Mouse (Mus musculus): ENCODE data around the gene Itgb5. TPM values are rescaled to one million over a fixed set of nuclear protein-coding genes. Genes with fewer than 3 reads are reported as not detected.

The Itgb5 gene
- total and polyA plus RNA-seq, 3 experiments = 0.85 to 20.1 (median 1.8) TPM

GRCm38 (mm10) chr16:33782729-33783091 lies 46.8 kb upstream of the Itgb5 start:
- in situ Hi-C loops (cut with MboI; ENCODE audit: low pct_ligation_motif_present, low pct_unique_long_range_greater_than_20kb, low sequenced_read_pairs) (no loop called here), dilution Hi-C loops (cut with MboI; ENCODE audit: extremely low pct_ligation_motif_present, extremely low pct_unique_long_range_greater_than_20kb, low sequenced_read_pairs) (no loop called here)
- TF ChIP-seq USF2 (conservative IDR thresholded peaks at IDR 0.05; ENCODE audit: low read depth, low read length) (no peak), JUN (IDR thresholded peaks at IDR 0.05; ENCODE audit: insufficient read depth, low read depth, low read length) (no peak), SMC3 (IDR thresholded peaks at IDR 0.05; ENCODE audit: low read depth, low read length) (no peak), MYC (IDR thresholded peaks at IDR 0.05; ENCODE audit: low read depth, low read length) (no peak), E2F4 (IDR thresholded peaks at IDR 0.05; ENCODE audit: insufficient replicate concordance, low read depth, low read length) (no peak), CHD1 (IDR thresholded peaks at IDR 0.05; ENCODE audit: low read depth, low read length) (no peak), TBP (conservative IDR thresholded peaks at IDR 0.05; ENCODE audit: low read depth, low read length) (no peak), UBTF (IDR thresholded peaks at IDR 0.05; ENCODE audit: low read depth, low read length) (no peak), MAFK (IDR thresholded peaks at IDR 0.05; ENCODE audit: insufficient replicate concordance, low read length) (no peak), ZC3H11A (IDR thresholded peaks at IDR 0.05; ENCODE audit: low read depth, low read length) (no peak), RAD21 (IDR thresholded peaks at IDR 0.05; ENCODE audit: low read depth, low read length) (no peak), IRF4 (IDR thresholded peaks at IDR 0.05; ENCODE audit: low read depth, low read length) (no peak), MAZ (IDR thresholded peaks at IDR 0.05; ENCODE audit: low read depth, low read length) (no peak), SIN3A (IDR thresholded peaks at IDR 0.05; ENCODE audit: low read length) (no peak), POLR2AphosphoS2 (IDR thresholded peaks at IDR 0.05; ENCODE audit: low read depth, low read length) (no peak), MAX (IDR thresholded peaks at IDR 0.05; ENCODE audit: low read length) (no peak)
- no peaks in the 10 kb centered on the region for H3K27me3 ChIP-seq (replicated peaks)
- no peaks in the 10 kb centered on the region for H3K36me3 ChIP-seq (replicated peaks in 1 of 2; ENCODE audit: control insufficient read depth in 1 of 2, insufficient read depth in 1 of 2, low read length in 1 of 2)
- H3K4me3 ChIP-seq (replicated peaks in 1 of 3; ENCODE audit: low read depth in 2 of 3, low read length in 2 of 3, poor library complexity in 1 of 3) = no peak overlapping the region
- no peaks in the 10 kb centered on the region for H3K79me2 ChIP-seq (replicated peaks; ENCODE audit: control insufficient read depth, extremely low read depth, insufficient read depth, poor library complexity, severe bottlenecking)
- H3K4me1 ChIP-seq (ENCODE audit: control insufficient read depth in 1 of 2, insufficient read depth in 2 of 2) = peaks cover 16 to 35% of the 10 kb centered on the region in 2 experiments
- DNase-seq (ENCODE audit: extremely low read depth) = no peak
- H3K27ac ChIP-seq (ENCODE audit: insufficient read depth, low read depth) = no peak overlapping the region
- no peaks in the 10 kb centered on the region for H3K9me3 ChIP-seq (replicated peaks; ENCODE audit: low read length)
- H3K9ac ChIP-seq (ENCODE audit: insufficient read depth, low read depth) = no peak overlapping the region
- no peak overlapping the region for H3K4me2 ChIP-seq (ENCODE audit: insufficient read depth, low read depth, poor library complexity, severe bottlenecking)

- H3K79me2 ChIP-seq (replicated peaks; ENCODE audit: control insufficient read depth, extremely low read depth, insufficient read depth, poor library complexity, severe bottlenecking) = no peaks in the 10 kb centered on the region
- dilution Hi-C loops (cut with MboI; ENCODE audit: extremely low pct_ligation_motif_present, extremely low pct_unique_long_range_greater_than_20kb, low sequenced_read_pairs) = no loop called here
- TF ChIP-seq HCFC1 (IDR thresholded peaks at IDR 0.05; ENCODE audit: low read depth, low read length) (no peak), SMC3 (IDR thresholded peaks at IDR 0.05; ENCODE audit: low read depth, low read length) (no peak), CHD2 (IDR thresholded peaks at IDR 0.05; ENCODE audit: low read length) (no peak), RAD21 (IDR thresholded peaks at IDR 0.05; ENCODE audit: low read depth, low read length) (no peak), ETS1 (conservative IDR thresholded peaks at IDR 0.05; ENCODE audit: low read depth, low read length) (no peak)
- no peak for DNase-seq (ENCODE audit: extremely low read depth)
- H3K36me3 ChIP-seq (replicated peaks in 1 of 2; ENCODE audit: control insufficient read depth in 1 of 2, insufficient read depth in 1 of 2, low read length in 1 of 2) = no peaks in the 10 kb centered on the region
- in situ Hi-C loops (cut with MboI; ENCODE audit: low pct_ligation_motif_present, low pct_unique_long_range_greater_than_20kb, low sequenced_read_pairs) = no loop called here
- H3K9me3 ChIP-seq (replicated peaks; ENCODE audit: low read length) = no peaks in the 10 kb centered on the region
- H3K4me3 ChIP-seq (replicated peaks in 1 of 3; ENCODE audit: low read depth in 2 of 3, low read length in 2 of 3, poor library complexity in 1 of 3) = no peak overlapping the region
- H3K4me2 ChIP-seq (ENCODE audit: insufficient read depth, low read depth, poor library complexity, severe bottlenecking) = no peak overlapping the region
- peaks cover 16 to 35% of the 10 kb centered on the region in 2 experiments for H3K4me1 ChIP-seq (ENCODE audit: control insufficient read depth in 1 of 2, insufficient read depth in 2 of 2)
- H3K9ac ChIP-seq (ENCODE audit: insufficient read depth, low read depth) = no peak overlapping the region
- no peak overlapping the region for H3K27ac ChIP-seq (ENCODE audit: insufficient read depth, low read depth)
- no peaks in the 10 kb centered on the region for H3K27me3 ChIP-seq (replicated peaks)
Measured at GRCm38 (mm10) chr16:33784547-33784946, 44.9 kb upstream of the Itgb5 start.

Measured in CH12.LX (cell line).